Mouse (Mus musculus): Measurements from ENCODE around the gene Gpr157. TPM values are rescaled to one million over a fixed set of nuclear protein-coding genes. Genes with fewer than 3 reads are reported as not detected.

Gpr157 gene
- polyA plus RNA-seq, 1 experiment from 2014 or later: 0.79 TPM

DNA sequence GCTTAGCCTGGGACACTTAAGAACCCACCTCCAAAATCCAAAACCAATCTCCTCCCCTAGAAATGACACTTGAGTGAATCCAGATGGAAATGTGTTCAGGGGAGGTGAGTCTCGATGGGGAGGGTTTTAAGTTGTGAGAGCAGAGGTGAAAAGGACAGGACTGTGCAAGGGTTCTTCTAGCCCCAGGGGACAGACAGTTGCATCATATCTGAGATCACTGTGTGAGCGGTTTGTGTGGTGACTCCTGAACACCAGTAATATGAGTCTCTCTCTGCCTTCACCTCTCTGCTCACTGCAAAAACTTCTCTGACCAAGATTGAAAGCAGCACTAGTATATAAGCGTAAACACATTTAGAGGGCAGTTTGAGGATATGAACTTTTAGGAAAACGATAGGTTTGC lies 59.1 kb downstream of the Gpr157 start:
- Histone ChIP-seq H3K27me3 (no peaks in the 10 kb centered on the region), H3K27ac (no peak overlapping the region), H3K4me2 (no peak overlapping the region), H3K4me3 (replicated peaks) (no peak overlapping the region), H3K9me3 (peaks cover 19% of the 10 kb centered on the region), H3K9ac (replicated peaks) (no peak overlapping the region), H3K36me3 (no peaks in the 10 kb centered on the region), H3K4me1 (replicated peaks) (no peaks in the 10 kb centered on the region)
- 71% methylated on average over 4 of the region's 4 CpGs for WGBS
- ATAC-seq (ENCODE audit: insufficient number of reproducible peaks, insufficient read depth, low FRiP score, low TSS enrichment, low read depth): no peak

DNA sequence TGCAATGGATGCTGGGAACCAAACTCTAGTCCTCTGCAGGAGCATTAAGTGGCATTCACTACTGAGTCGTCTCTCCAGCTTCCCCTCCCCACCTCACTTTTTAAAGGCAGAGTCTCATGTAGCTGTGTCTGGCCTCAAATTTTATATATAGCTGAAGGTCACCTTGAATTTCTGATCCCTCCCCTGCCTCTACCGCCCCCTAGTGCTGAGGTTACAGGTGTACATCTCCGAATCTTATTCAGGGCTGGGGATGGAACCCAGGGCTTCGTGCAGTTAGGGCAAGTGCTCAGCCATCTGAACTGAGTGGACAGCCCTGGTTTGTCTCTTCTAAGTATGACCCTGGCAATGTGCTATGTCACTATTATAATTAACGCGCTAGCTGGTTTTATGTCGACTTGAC lies 63.9 kb downstream of the Gpr157 start:
- no peaks in the 10 kb centered on the region for H3K36me3 ChIP-seq
- no peaks in the 10 kb centered on the region for H3K4me1 ChIP-seq (replicated peaks)
- no peak overlapping the region for H3K9ac ChIP-seq (replicated peaks)
- no peaks in the 10 kb centered on the region for H3K27me3 ChIP-seq
- no peak overlapping the region for H3K4me3 ChIP-seq (replicated peaks)
- H3K9me3 ChIP-seq: peaks cover 14% of the 10 kb centered on the region
- ATAC-seq (ENCODE audit: insufficient number of reproducible peaks, insufficient read depth, low FRiP score, low TSS enrichment, low read depth): no peak
- 78% methylated on average over 7 of the region's 7 CpGs for WGBS
- no peak overlapping the region for H3K27ac ChIP-seq
- no peak overlapping the region for H3K4me2 ChIP-seq

DNA sequence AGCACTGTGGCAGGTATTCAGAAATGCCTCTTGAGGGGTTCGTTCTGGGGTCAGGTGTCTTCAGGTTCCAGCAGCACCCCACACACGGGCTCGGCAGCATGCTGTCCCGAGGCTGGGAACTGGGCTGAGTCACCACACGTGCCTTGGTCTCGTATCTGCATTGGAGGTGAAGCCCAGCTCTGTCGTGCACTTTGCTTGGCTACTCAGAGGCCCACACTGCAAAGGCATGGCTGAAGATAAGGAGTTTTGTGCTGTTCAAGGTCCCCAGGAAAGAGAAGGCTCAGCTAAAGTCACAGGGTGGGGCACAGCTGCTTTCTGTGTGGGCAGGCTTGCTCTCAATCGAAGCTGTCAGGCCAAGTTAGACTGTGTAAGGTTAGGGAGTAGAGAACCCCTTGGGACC lies 65.3 kb downstream of the Gpr157 start:
- no peak overlapping the region for H3K4me2 ChIP-seq
- peaks cover 13% of the 10 kb centered on the region for H3K9me3 ChIP-seq
- H3K4me3 ChIP-seq (replicated peaks): no peak overlapping the region
- no peak for ATAC-seq (ENCODE audit: insufficient number of reproducible peaks, insufficient read depth, low FRiP score, low TSS enrichment, low read depth)
- H3K9ac ChIP-seq (replicated peaks): no peak overlapping the region
- no peaks in the 10 kb centered on the region for H3K27me3 ChIP-seq
- 85% methylated on average over 8 of the region's 8 CpGs for WGBS
- no peaks in the 10 kb centered on the region for H3K36me3 ChIP-seq
- no peaks in the 10 kb centered on the region for H3K4me1 ChIP-seq (replicated peaks)
- no peak overlapping the region for H3K27ac ChIP-seq

DNA sequence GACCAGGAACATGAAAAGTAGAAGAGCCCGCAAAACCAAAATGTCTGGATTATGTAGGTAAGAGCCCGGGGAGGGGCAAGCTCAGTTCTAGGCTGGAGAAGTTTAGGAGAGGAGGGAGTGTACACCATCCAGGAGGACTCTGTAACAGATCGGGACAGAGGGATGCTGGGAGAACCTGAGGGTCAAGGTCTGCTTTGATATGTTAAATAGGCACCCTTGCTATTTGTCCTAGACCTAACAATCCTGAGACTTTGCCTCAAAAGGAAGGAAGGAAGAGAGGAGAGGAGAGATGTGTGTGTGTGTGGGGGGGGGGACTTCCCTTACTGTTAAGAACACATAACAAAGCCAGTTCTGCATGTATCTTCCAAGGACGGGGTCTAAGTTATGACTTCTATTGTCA lies 68.1 kb downstream of the Gpr157 start:
- Histone ChIP-seq H3K4me3 (replicated peaks) (no peak overlapping the region), H3K4me2 (no peak overlapping the region), H3K27me3 (no peaks in the 10 kb centered on the region), H3K36me3 (no peaks in the 10 kb centered on the region), H3K27ac (no peak overlapping the region), H3K9me3 (no peaks in the 10 kb centered on the region), H3K4me1 (replicated peaks) (no peaks in the 10 kb centered on the region), H3K9ac (replicated peaks) (no peak overlapping the region)
- 91% methylated on average over 4 of the region's 4 CpGs for WGBS
- ATAC-seq (ENCODE audit: insufficient number of reproducible peaks, insufficient read depth, low FRiP score, low TSS enrichment, low read depth): no peak

MicroRNAs within 50 kb of the gene (microRNA counts, 519-probe panel; counts per million panel counts)
- not detected for microRNA mmu-miR-34a

Small RNA genes lying within 50 kb of the gene (microRNA-seq; reads per million reads assigned to microRNA genes)
- gene Mir34a: 97.2 reads per million, percentile 51 among the genes with 10 or more reads in this experiment

Other genes starting within 250 kb of the Gpr157 start
- gene Spsb1, start 132.3 kb upstream of the Gpr157 start, polyA plus RNA-seq (2016; fragmentation: Nextera tagmentation; extraction: Ambion mirVana): 17.7 and 19.1 TPM in 2 replicates
- gene H6pd, start 78.3 kb upstream of the Gpr157 start, polyA plus RNA-seq (2016; fragmentation: Nextera tagmentation; extraction: Ambion mirVana): 7.0 and 10.0 TPM in 2 replicates
- 1.6 and 1.9 TPM in 2 replicates for gene Slc2a5, start 31.9 kb downstream of the Gpr157 start, polyA plus RNA-seq (2016; fragmentation: Nextera tagmentation; extraction: Ambion mirVana)
- gene Slc2a7, start 61.6 kb downstream of the Gpr157 start, polyA plus RNA-seq (2016; fragmentation: Nextera tagmentation; extraction: Ambion mirVana): not detected in 2 replicates
- gene Car6, start 114.0 kb downstream of the Gpr157 start, polyA plus RNA-seq (2016; fragmentation: Nextera tagmentation; extraction: Ambion mirVana): 0.22 and 0.33 TPM in 2 replicates
- 1,793 and 1,872 TPM in 2 replicates for gene Eno1, start 149.4 kb downstream of the Gpr157 start, polyA plus RNA-seq (2016; fragmentation: Nextera tagmentation; extraction: Ambion mirVana)
- 31.4 and 35.4 TPM in 2 replicates for gene Rere, start 194.3 kb downstream of the Gpr157 start, polyA plus RNA-seq (2016; fragmentation: Nextera tagmentation; extraction: Ambion mirVana)

All from limb, embryonic 12.5 days (tissue).